14 mouse cellular contexts compared by ENCODE assay signal in the genomic region with DNA sequence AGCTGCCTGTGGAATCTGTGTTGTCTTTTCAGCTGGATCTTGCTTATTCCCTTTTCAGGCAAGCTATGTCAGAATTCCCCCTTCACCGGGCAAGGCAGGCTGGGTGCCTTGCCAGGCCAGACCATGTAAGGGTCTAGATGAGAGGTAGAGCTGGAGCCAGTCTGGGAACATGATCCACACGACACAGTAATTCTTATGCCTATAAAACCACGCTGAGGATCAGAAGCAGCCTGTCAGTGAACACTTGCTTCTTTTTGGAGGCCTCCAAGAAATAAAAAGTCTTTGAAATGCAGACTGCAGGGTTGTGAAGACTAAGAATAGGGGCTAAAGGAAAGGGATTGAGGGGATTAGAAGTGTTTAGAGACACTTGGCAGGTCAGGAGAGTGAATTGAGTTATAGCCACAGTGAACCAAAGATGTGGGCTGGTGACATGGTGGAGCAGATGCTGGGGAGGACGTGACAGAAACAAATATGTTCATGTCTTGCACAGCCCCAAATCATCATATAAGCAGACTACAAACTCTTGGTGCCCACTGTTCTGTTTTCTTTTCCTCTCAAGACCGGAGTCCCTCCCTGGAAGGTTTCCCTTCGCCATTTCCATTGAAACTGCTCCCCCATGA. TPM values are rescaled to one million over a fixed set of nuclear protein-coding genes. Genes with fewer than 3 reads are reported as not detected.
DNase-seq lines count a peak whose midpoint lies in the region; ATAC-seq and TF ChIP-seq lines count a peak whose summit lies in the region.
"Had no signal": no experiment of that assay in that cellular context is flagged by ENCODE, and none has a peak within 500 bp of the region (broad histone marks: within the 10 kb centered on the region; RNA-seq: fewer than 3 reads in every experiment).

No protein-coding gene starts in this region.

- intact Hi-C loops in heart, postnatal 14 days (cut with DNase I): no loop called here

- peaks cover 5% of the 10 kb centered on the region; the same call in 1 of the 2 replicates for H3K27me3 ChIP-seq in heart, embryonic 10.5 days (ENCODE audit: insufficient read depth, poor library complexity, severe bottlenecking)
- H3K27me3 ChIP-seq in kidney, postnatal 0 days (ENCODE audit: insufficient read depth, low read length): no peaks in the 10 kb centered on the region
- no peaks in the 10 kb centered on the region for H3K27me3 ChIP-seq in embryonic facial prominence, embryonic 14.5 days (replicated peaks; ENCODE audit: control insufficient read depth, insufficient read depth, low read length)
- H3K27me3 ChIP-seq in limb, embryonic 14.5 days (ENCODE audit: control insufficient read depth, insufficient read depth, low read length): no peaks in the 10 kb centered on the region

- no peak for DNase-seq in heart, embryonic 10.5 days (ENCODE audit: low spot score)
- DNase-seq in heart, postnatal 14 days: no peak
- DNase-seq in kidney, postnatal 0 days (ENCODE audit: low spot score): peak; percentile 42
- DNase-seq in kidney, adult 18-20 months: no peak
- peak; percentile 37 for DNase-seq in embryonic facial prominence, embryonic 14.5 days (ENCODE audit: low spot score)
- no peak for DNase-seq in limb, embryonic 14.5 days (ENCODE audit: low spot score)
- no peak for DNase-seq in right cerebral cortex, postnatal 14 days
- DNase-seq in left cerebral cortex, adult 8-10 months (ENCODE audit: low spot score in 2 of 2): no peak
- DNase-seq: cerebellum, adult 9-10 months; right cerebral cortex, postnatal 25 days had no signal

- H3K4me2 ChIP-seq in kidney, postnatal 0 days (ENCODE audit: low read length): no peak overlapping the region
- H3K4me2 ChIP-seq in embryonic facial prominence, embryonic 14.5 days (ENCODE audit: low read depth, low read length): no peak overlapping the region
- no peak overlapping the region for H3K4me2 ChIP-seq in limb, embryonic 14.5 days (replicated peaks; ENCODE audit: low read depth, low read length, severe bottlenecking)
- H3K4me2 ChIP-seq: embryonic facial prominence, embryonic 12.5 days had no signal

- no peak for TF ChIP-seq CTCF in kidney, postnatal 0 days (IDR thresholded peaks at IDR 0.05; ENCODE audit: low read depth)

- no peak overlapping the region for H3K4me3 ChIP-seq in heart, embryonic 10.5 days
- no peak overlapping the region for H3K4me3 ChIP-seq in kidney, postnatal 0 days (replicated peaks; ENCODE audit: low read depth, low read length)
- H3K4me3 ChIP-seq in embryonic facial prominence, embryonic 14.5 days (ENCODE audit: low read depth, low read length): no peak overlapping the region
- H3K4me3 ChIP-seq in limb, embryonic 14.5 days (replicated peaks; ENCODE audit: low read length): no peak overlapping the region
- H3K4me3 ChIP-seq: embryonic facial prominence, embryonic 12.5 days had no signal

- H3K27ac ChIP-seq in heart, embryonic 10.5 days: 0 out of 2 replicates have a peak overlapping the region, but pooled peaks have one; percentile 3
- H3K27ac ChIP-seq in kidney, postnatal 0 days: peak overlapping the region; percentile 26
- H3K27ac ChIP-seq in embryonic facial prominence, embryonic 14.5 days (replicated peaks; ENCODE audit: low read depth, low read length): no peak overlapping the region
- no peak overlapping the region for H3K27ac ChIP-seq in limb, embryonic 14.5 days (replicated peaks; ENCODE audit: low read depth, low read length)
- H3K27ac ChIP-seq: embryonic facial prominence, embryonic 12.5 days; liver, embryonic 14.5 days had no signal

- no peaks in the 10 kb centered on the region for H3K9me3 ChIP-seq in heart, embryonic 10.5 days
- H3K9me3 ChIP-seq in kidney, postnatal 0 days (replicated peaks; ENCODE audit: low read length): no peaks in the 10 kb centered on the region
- no peaks in the 10 kb centered on the region for H3K9me3 ChIP-seq in embryonic facial prominence, embryonic 14.5 days (ENCODE audit: control insufficient read depth, low read length)
- no peaks in the 10 kb centered on the region for H3K9me3 ChIP-seq in limb, embryonic 14.5 days (ENCODE audit: control insufficient read depth, low read length)
- H3K9me3 ChIP-seq: embryonic facial prominence, embryonic 12.5 days had no signal

- TF ChIP-seq POLR2A in limb, embryonic 14.5 days (IDR thresholded peaks at IDR 0.05; ENCODE audit: borderline replicate concordance, extremely low read depth, insufficient read depth, insufficient read length): no peak

- H3K9ac ChIP-seq in kidney, postnatal 0 days (ENCODE audit: low read depth, low read length): no peak overlapping the region
- H3K9ac ChIP-seq in embryonic facial prominence, embryonic 14.5 days (ENCODE audit: low read depth, low read length): no peak overlapping the region
- no peak overlapping the region for H3K9ac ChIP-seq in limb, embryonic 14.5 days (ENCODE audit: low read depth, low read length, severe bottlenecking)
- H3K9ac ChIP-seq: embryonic facial prominence, embryonic 12.5 days; liver, embryonic 14.5 days had no signal

- no peak for ATAC-seq in kidney, postnatal 0 days (replicated peaks; ENCODE audit: low FRiP score, low read depth)
- ATAC-seq in embryonic facial prominence, embryonic 14.5 days (ENCODE audit: low read depth): no peak
- ATAC-seq in limb, embryonic 14.5 days (ENCODE audit: low FRiP score, low read depth): 0 out of 2 replicates have a peak, but pooled peaks have one; percentile 31
- ATAC-seq: activated CD4-positive, CD25-positive, alpha-beta regulatory T cell, adult 4 months; inflammation-experienced regulatory T-cells, adult 6 months had no signal

- peaks cover 14% of the 10 kb centered on the region for H3K4me1 ChIP-seq in heart, embryonic 10.5 days
- H3K4me1 ChIP-seq in kidney, postnatal 0 days (replicated peaks; ENCODE audit: insufficient read depth, low read length): 0 out of 2 replicates have a peak, but pooled peaks cover 6% of the 10 kb centered on the region
- peaks cover 4% of the 10 kb centered on the region; the same call in 1 of the 2 replicates for H3K4me1 ChIP-seq in embryonic facial prominence, embryonic 14.5 days (ENCODE audit: control insufficient read depth, insufficient read depth, low read length)
- H3K4me1 ChIP-seq in limb, embryonic 14.5 days (ENCODE audit: control insufficient read depth, insufficient read depth, low read length): peaks cover 2% of the 10 kb centered on the region; the same call in 1 of the 2 replicates

- 71% methylated on average over 6 of the region's 6 CpGs for WGBS in heart, embryonic 10.5 days
- 36% methylated on average over 6 of the region's 6 CpGs for WGBS in kidney, postnatal 0 days
- 56% methylated on average over 6 of the region's 6 CpGs for WGBS in embryonic facial prominence, embryonic 14.5 days
- WGBS in limb, embryonic 14.5 days: 55% methylated on average over 6 of the region's 6 CpGs

- H3K36me3 ChIP-seq in heart, embryonic 10.5 days: peaks cover 45% of the 10 kb centered on the region
- H3K36me3 ChIP-seq in kidney, postnatal 0 days (ENCODE audit: insufficient read depth, low read length): 0 out of 2 replicates have a peak, but pooled peaks cover 5% of the 10 kb centered on the region
- H3K36me3 ChIP-seq in embryonic facial prominence, embryonic 14.5 days (ENCODE audit: control insufficient read depth, insufficient read depth, low read length): peaks cover 44% of the 10 kb centered on the region
- peaks cover 41% of the 10 kb centered on the region for H3K36me3 ChIP-seq in limb, embryonic 14.5 days (ENCODE audit: control insufficient read depth, insufficient read depth, low read length)

RNA-seq across cellular contexts. Expression of gene Sorbs1, which starts 36.0 kb away (rescaled TPM):
- 71.2 and 98.1 TPM in 2 replicates for polyA plus RNA-seq in heart, embryonic 10.5 days (2016; fragmentation: Nextera tagmentation; extraction: Ambion mirVana)
- total RNA-seq in heart, postnatal 14 days (2021): 100 to 1,000 TPM; 523 to 539 TPM
- 46.5 and 49.9 TPM in 2 replicates for polyA plus RNA-seq in kidney, postnatal 0 days (2015; fragmentation: Nextera tagmentation; extraction: Ambion mirVana)
- 54.1 and 57.5 TPM in 2 replicates for polyA plus RNA-seq in embryonic facial prominence, embryonic 14.5 days (2014; fragmentation: Nextera tagmentation; extraction: Ambion mirVana)
- 35.3 and 40.2 TPM in 2 replicates for polyA plus RNA-seq in limb, embryonic 14.5 days (2012; rRNA removed)
- 40.6 and 45.6 TPM in 2 replicates for polyA plus RNA-seq in limb, embryonic 14.5 days (2014; fragmentation: Nextera tagmentation; extraction: Ambion mirVana)
- total RNA-seq in left cerebral cortex, adult 8-10 months (2022): 100 to 1,000 TPM; 159 to 179 (median 160) TPM

RNA-seq across cellular contexts. Expression of gene Aldh18a1, which starts 38.6 kb away (rescaled TPM):
- 63.9 and 66.2 TPM in 2 replicates for polyA plus RNA-seq in heart, embryonic 10.5 days (2016; fragmentation: Nextera tagmentation; extraction: Ambion mirVana)
- 10 to 100 TPM in 1 of 2 experiments, 1 to 10 TPM in 1; 9.9 to 12.2 TPM for total RNA-seq in heart, postnatal 14 days (2021)
- polyA plus RNA-seq in kidney, postnatal 0 days (2015; fragmentation: Nextera tagmentation; extraction: Ambion mirVana): 28.4 and 33.4 TPM in 2 replicates
- polyA plus RNA-seq in embryonic facial prominence, embryonic 14.5 days (2014; fragmentation: Nextera tagmentation; extraction: Ambion mirVana): 62.5 and 73.1 TPM in 2 replicates
- 79.8 and 83.3 TPM in 2 replicates for polyA plus RNA-seq in limb, embryonic 14.5 days (2012; rRNA removed)
- polyA plus RNA-seq in limb, embryonic 14.5 days (2014; fragmentation: Nextera tagmentation; extraction: Ambion mirVana): 63.2 and 65.3 TPM in 2 replicates
- 10 to 100 TPM; 17.6 to 27.6 (median 25.3) TPM for total RNA-seq in left cerebral cortex, adult 8-10 months (2022)

Comparison
In these comparisons a context has a peak if more than half of its experiments do, and no peak if none do; other contexts are left out.
1. DNase-seq: peak in kidney, postnatal 0 days (single experiment) and embryonic facial prominence, embryonic 14.5 days (single experiment); none in heart, embryonic 10.5 days (single experiment), heart, postnatal 14 days (0 of 2), kidney, adult 18-20 months (single experiment), limb, embryonic 14.5 days (single experiment), right cerebral cortex, postnatal 14 days (single experiment) and left cerebral cortex, adult 8-10 months (0 of 2).
2. H3K27ac ChIP-seq: peak in heart, embryonic 10.5 days (single experiment) and kidney, postnatal 0 days (single experiment); none in embryonic facial prominence, embryonic 14.5 days (single experiment) and limb, embryonic 14.5 days (single experiment).